ENCODE assay signal across 15 mouse cellular contexts in genomic region chr1:106552856-106553255, GRCm38 (mm10).
DNase-seq lines count a peak whose midpoint lies in the region; ATAC-seq and TF ChIP-seq lines count a peak whose summit lies in the region.
"Had no signal": no experiment of that assay in that cellular context is flagged by ENCODE, and none has a peak within 500 bp of the region (broad histone marks: within the 10 kb centered on the region; RNA-seq: fewer than 3 reads in every experiment).

No protein-coding gene starts in this region.

- H3K9me3 ChIP-seq in forebrain, embryonic 13.5 days (replicated peaks): no peaks in the 10 kb centered on the region
- no peaks in the 10 kb centered on the region for H3K9me3 ChIP-seq in forebrain, embryonic 11.5 days (ENCODE audit: control insufficient read depth, low read length)
- H3K9me3 ChIP-seq in limb, embryonic 14.5 days (ENCODE audit: control insufficient read depth, low read length): no peaks in the 10 kb centered on the region
- no peaks in the 10 kb centered on the region for H3K9me3 ChIP-seq in limb, embryonic 10.5 days (replicated peaks)
- H3K9me3 ChIP-seq in embryonic facial prominence, embryonic 10.5 days: no peaks in the 10 kb centered on the region
- H3K9me3 ChIP-seq: G1E; megakaryocyte, embryonic 14.5 days; neural tube, embryonic 12.5 days had no signal

- H3K79me2 ChIP-seq in macrophage (ENCODE audit: inconsistent target): no peaks in the 10 kb centered on the region

- H3K27me3 ChIP-seq in forebrain, embryonic 13.5 days: no peaks in the 10 kb centered on the region
- no peaks in the 10 kb centered on the region for H3K27me3 ChIP-seq in forebrain, embryonic 11.5 days (ENCODE audit: control insufficient read depth, insufficient read depth, low read length)
- H3K27me3 ChIP-seq in limb, embryonic 14.5 days (ENCODE audit: control insufficient read depth, insufficient read depth, low read length): no peaks in the 10 kb centered on the region
- no peaks in the 10 kb centered on the region for H3K27me3 ChIP-seq in limb, embryonic 10.5 days (ENCODE audit: low read depth, poor library complexity, severe bottlenecking)
- H3K27me3 ChIP-seq in embryonic facial prominence, embryonic 10.5 days (replicated peaks; ENCODE audit: low read depth, poor library complexity, severe bottlenecking): no peaks in the 10 kb centered on the region
- H3K27me3 ChIP-seq: megakaryocyte, embryonic 14.5 days; neural tube, embryonic 12.5 days had no signal

- H3K4me1 ChIP-seq in forebrain, embryonic 13.5 days: no peaks in the 10 kb centered on the region
- no peaks in the 10 kb centered on the region for H3K4me1 ChIP-seq in forebrain, embryonic 11.5 days (replicated peaks; ENCODE audit: control insufficient read depth, insufficient read depth, low read length)
- peaks cover 40% of the 10 kb centered on the region for H3K4me1 ChIP-seq in limb, embryonic 14.5 days (ENCODE audit: control insufficient read depth, insufficient read depth, low read length)
- H3K4me1 ChIP-seq in limb, embryonic 10.5 days: peaks cover 12% of the 10 kb centered on the region
- H3K4me1 ChIP-seq in embryonic facial prominence, embryonic 10.5 days: peaks cover 26% of the 10 kb centered on the region
- H3K4me1 ChIP-seq: neural tube, embryonic 12.5 days had no signal

- H3K4me2 ChIP-seq in forebrain, embryonic 13.5 days: no peak overlapping the region
- H3K4me2 ChIP-seq in forebrain, embryonic 11.5 days (ENCODE audit: low read depth, low read length, severe bottlenecking): no peak overlapping the region
- no peak overlapping the region for H3K4me2 ChIP-seq in limb, embryonic 14.5 days (replicated peaks; ENCODE audit: low read depth, low read length, severe bottlenecking)
- H3K4me2 ChIP-seq: neural tube, embryonic 12.5 days had no signal

- H3K9ac ChIP-seq in forebrain, embryonic 13.5 days: no peak overlapping the region
- H3K9ac ChIP-seq in forebrain, embryonic 11.5 days (ENCODE audit: low read length): no peak overlapping the region
- no peak overlapping the region for H3K9ac ChIP-seq in limb, embryonic 14.5 days (ENCODE audit: low read depth, low read length, severe bottlenecking)
- H3K9ac ChIP-seq: neural tube, embryonic 12.5 days had no signal

- WGBS in forebrain, embryonic 13.5 days: 78% methylated on average over 7 of the region's 7 CpGs
- WGBS in forebrain, embryonic 11.5 days: 85% methylated on average over 7 of the region's 7 CpGs
- 61% methylated on average over 7 of the region's 7 CpGs for WGBS in limb, embryonic 14.5 days
- WGBS in limb, embryonic 10.5 days: 83% methylated on average over 7 of the region's 7 CpGs
- WGBS in embryonic facial prominence, embryonic 10.5 days: 83% methylated on average over 7 of the region's 7 CpGs
- 34% methylated on average over 7 of the region's 7 CpGs for WGBS in macrophage (ENCODE audit: missing documents)

- DNase-seq in forebrain, embryonic 11.5 days (ENCODE audit: low spot score): no peak
- DNase-seq in limb, embryonic 14.5 days (ENCODE audit: low spot score): peak; percentile 35
- DNase-seq in limb, embryonic 10.5 days (ENCODE audit: low spot score): no peak
- DNase-seq in embryonic facial prominence, embryonic 10.5 days (ENCODE audit: low spot score): no peak
- no peak for DNase-seq in frontal cortex, postnatal 25 days (ENCODE audit: low spot score in 2 of 2)
- DNase-seq: heart, adult 2 months; left cerebral cortex, postnatal 4 days; right cerebral cortex, adult 18-20 months; thymus, adult 2 months had no signal

- TF ChIP-seq POLR2A in limb, embryonic 14.5 days (IDR thresholded peaks at IDR 0.05; ENCODE audit: borderline replicate concordance, extremely low read depth, insufficient read depth, insufficient read length): no peak

- no peaks in the 10 kb centered on the region for H3K36me3 ChIP-seq in forebrain, embryonic 13.5 days (ENCODE audit: poor library complexity, severe bottlenecking)
- H3K36me3 ChIP-seq in forebrain, embryonic 11.5 days (ENCODE audit: control insufficient read depth, insufficient read depth, low read length): no peaks in the 10 kb centered on the region
- no peaks in the 10 kb centered on the region for H3K36me3 ChIP-seq in limb, embryonic 14.5 days (ENCODE audit: control insufficient read depth, insufficient read depth, low read length)
- H3K36me3 ChIP-seq in limb, embryonic 10.5 days: no peaks in the 10 kb centered on the region
- H3K36me3 ChIP-seq in embryonic facial prominence, embryonic 10.5 days (replicated peaks): no peaks in the 10 kb centered on the region
- no peaks in the 10 kb centered on the region for H3K36me3 ChIP-seq in macrophage (ENCODE audit: inconsistent target)
- H3K36me3 ChIP-seq: G1E; neural tube, embryonic 12.5 days had no signal

- peak; percentile 21; the same call in 1 of the 2 replicates for ATAC-seq in forebrain, embryonic 13.5 days
- ATAC-seq in forebrain, embryonic 11.5 days (replicated peaks; ENCODE audit: low FRiP score): no peak
- no peak for ATAC-seq in limb, embryonic 14.5 days (ENCODE audit: low FRiP score, low read depth)
- no peak for ATAC-seq in erythroblast, adult 5-6 weeks (replicated peaks; ENCODE audit: low FRiP score, poor library complexity, severe bottlenecking)

- no peak overlapping the region for H3K4me3 ChIP-seq in forebrain, embryonic 13.5 days
- no peak overlapping the region for H3K4me3 ChIP-seq in forebrain, embryonic 11.5 days (ENCODE audit: low read depth, low read length)
- H3K4me3 ChIP-seq in limb, embryonic 14.5 days (replicated peaks; ENCODE audit: low read length): no peak overlapping the region
- H3K4me3 ChIP-seq in limb, embryonic 10.5 days: no peak overlapping the region
- no peak overlapping the region for H3K4me3 ChIP-seq in embryonic facial prominence, embryonic 10.5 days
- H3K4me3 ChIP-seq in macrophage (ENCODE audit: inconsistent target): no peak overlapping the region
- H3K4me3 ChIP-seq: heart, adult 2 months; megakaryocyte, embryonic 14.5 days; neural tube, embryonic 12.5 days had no signal

- H3K27ac ChIP-seq in forebrain, embryonic 13.5 days: no peak overlapping the region
- H3K27ac ChIP-seq in forebrain, embryonic 11.5 days (ENCODE audit: low read depth, low read length): no peak overlapping the region
- H3K27ac ChIP-seq in limb, embryonic 14.5 days (replicated peaks; ENCODE audit: low read depth, low read length): no peak overlapping the region
- H3K27ac ChIP-seq in limb, embryonic 10.5 days: no peak overlapping the region
- H3K27ac ChIP-seq in embryonic facial prominence, embryonic 10.5 days (replicated peaks): 0 out of 2 replicates have a peak overlapping the region, but pooled peaks have one; percentile 35
- H3K27ac ChIP-seq in macrophage: peak overlapping the region; percentile 57
- H3K27ac ChIP-seq: neural tube, embryonic 12.5 days had no signal

Comparison
In these comparisons a context has a peak if more than half of its experiments do, and no peak if none do; other contexts are left out.
1. H3K27ac ChIP-seq: peak in embryonic facial prominence, embryonic 10.5 days (single experiment) and macrophage (single experiment); none in forebrain, embryonic 13.5 days (single experiment), forebrain, embryonic 11.5 days (single experiment), limb, embryonic 14.5 days (single experiment) and limb, embryonic 10.5 days (single experiment).